Mouse (Mus musculus) layer of hippocampus, postnatal 14 days (tissue): Measurements from ENCODE around the gene Coro1c. TPM values are rescaled to one million over a fixed set of nuclear protein-coding genes. Genes with fewer than 3 reads are reported as not detected.

Experiments
- DNase-seq, 2 experiments: peaks; one replicate each; pipeline ENCODE4 v3.0.0; 2021 to 2022; ENCODE audit warnings: low spot score in 2 of 2, mixed read lengths in 1 of 2
- total RNA-seq, 2 experiments: library from RNA; stranded (reverse); gene quantifications; 2 replicates each; pipeline ENCODE4 v1.2.3; 2021

Gene Coro1c
- total RNA-seq, 2 experiments from 2014 or later: 87.9 to 94.2 TPM

GRCm38 (mm10) chr5:113861294-113861693 lies 47.3 kb downstream of the Coro1c start:
- no peak for DNase-seq

- no peak for DNase-seq
Observed at GRCm38 (mm10) chr5:113858971-113859370, 49.6 kb downstream of the Coro1c start.

DNA sequence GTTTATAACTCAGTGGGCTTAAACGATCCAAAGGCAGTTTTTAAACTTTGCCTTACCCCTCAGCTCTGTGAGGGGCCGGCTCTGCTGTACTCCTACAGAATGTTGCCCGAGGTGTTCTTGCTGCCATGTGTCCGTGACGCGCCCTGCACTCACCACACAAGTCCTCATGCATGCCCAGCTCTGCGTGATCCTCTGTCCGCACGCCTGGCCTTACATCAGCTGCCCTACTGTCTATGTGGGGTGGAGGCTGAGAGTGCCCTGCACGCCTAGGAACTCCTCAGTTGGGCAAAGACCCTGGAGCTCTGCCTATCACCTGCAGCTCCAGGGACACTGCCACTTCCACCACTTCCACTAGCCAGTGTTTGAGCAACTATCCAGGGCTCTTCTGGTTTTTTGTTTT lies 50.0 kb downstream of the Coro1c start:
- no peak for DNase-seq

DNA sequence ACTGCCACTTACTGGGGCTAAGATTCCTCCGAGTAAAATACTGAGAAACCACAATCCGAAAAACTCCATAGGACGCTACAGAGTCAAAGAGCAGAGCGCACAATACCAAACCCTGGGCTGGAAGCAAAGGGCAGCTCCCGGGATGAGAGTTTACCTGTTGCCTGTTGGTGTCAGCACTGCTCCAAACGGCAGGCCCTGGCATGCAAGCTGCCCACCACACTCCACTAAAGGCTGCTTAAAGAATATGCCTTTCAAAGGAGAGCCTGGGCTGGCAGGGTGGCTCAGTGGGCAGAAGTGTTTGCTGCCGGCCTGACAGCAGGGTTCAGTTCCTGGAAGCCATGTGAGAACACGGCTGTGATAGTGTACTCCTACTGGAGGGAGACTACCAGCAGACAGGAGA lies 50.9 kb downstream of the Coro1c start:
- DNase-seq: no peak

DNA sequence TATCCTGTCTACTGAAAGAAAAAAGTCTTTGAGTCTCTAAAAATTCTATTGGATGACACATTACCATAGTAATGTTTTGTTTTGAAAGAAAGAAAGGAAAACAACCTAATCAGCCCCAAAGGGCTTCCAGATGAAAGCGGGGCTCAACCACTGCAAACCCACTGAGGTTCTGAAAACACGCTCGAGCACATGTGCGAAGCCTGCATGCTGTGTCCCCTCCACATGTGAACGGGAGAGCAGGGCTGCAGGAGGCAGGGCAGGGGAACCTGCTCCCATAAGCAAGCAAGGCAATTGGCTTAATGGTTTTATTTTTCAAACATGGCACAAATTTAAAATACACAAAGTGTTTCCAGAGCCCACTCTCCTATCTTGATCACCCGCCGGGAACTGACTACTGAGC lies 51.9 kb downstream of the Coro1c start:
- no peak for DNase-seq

- DNase-seq: no peak
Observed at GRCm38 (mm10) chr5:113855696-113856095, 52.9 kb downstream of the Coro1c start.

GRCm38 (mm10) chr5:113855117-113855516 lies 53.4 kb downstream of the Coro1c start:
- DNase-seq: no peak

- peak; percentile 83 to 85 for DNase-seq
Observed at GRCm38 (mm10) chr5:113854494-113854893, 54.1 kb downstream of the Coro1c start.

- DNase-seq: no peak
Observed at GRCm38 (mm10) chr5:113853541-113853940, 55.0 kb downstream of the Coro1c start.

DNA sequence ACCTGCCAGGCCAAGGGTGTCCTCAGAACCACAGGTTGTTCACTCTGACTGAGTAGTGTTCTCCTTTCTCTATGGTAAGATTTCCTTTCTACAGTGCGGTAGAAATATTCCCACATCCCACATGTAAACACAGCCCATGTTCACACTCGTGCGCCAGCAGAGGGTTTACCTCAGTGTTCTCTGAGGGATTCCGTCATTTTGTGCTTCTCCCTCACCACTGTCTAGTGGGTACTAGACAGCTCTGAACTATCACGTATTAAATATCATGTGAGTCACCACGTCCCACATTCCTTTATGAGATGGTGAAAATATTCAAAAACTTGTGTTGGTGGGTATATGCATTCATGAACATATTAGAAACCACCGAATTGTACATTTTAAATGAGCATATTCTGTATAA lies 56.1 kb downstream of the Coro1c start:
- no peak for DNase-seq

GRCm38 (mm10) chr5:113850680-113851230 lies 57.8 kb downstream of the Coro1c start:
- no peak for DNase-seq

GRCm38 (mm10) chr5:113847636-113848035 lies 60.9 kb downstream of the Coro1c start:
- DNase-seq: no peak

GRCm38 (mm10) chr5:113846656-113847055 lies 61.9 kb downstream of the Coro1c start:
- DNase-seq: no peak

DNA sequence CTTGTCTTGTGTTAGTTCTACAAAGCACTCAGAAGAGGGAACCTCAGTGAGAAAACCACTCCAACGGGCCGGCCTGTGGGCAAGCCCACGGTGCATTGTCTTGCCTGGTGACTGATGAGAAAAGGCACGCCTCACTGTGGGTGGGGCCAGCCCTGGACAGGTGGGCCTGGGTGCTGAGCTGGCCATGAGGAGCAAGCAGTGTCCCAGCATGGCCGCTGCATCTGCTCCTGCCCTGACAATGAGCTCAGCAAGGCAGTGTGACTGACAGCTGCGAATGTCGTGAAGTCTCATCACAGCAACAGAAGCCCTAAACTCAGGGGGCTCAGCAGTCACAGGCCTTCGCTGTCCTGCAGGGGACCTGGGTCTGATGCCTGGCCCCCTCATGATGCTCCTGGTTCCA lies 62.9 kb downstream of the Coro1c start:
- no peak for DNase-seq

DNA sequence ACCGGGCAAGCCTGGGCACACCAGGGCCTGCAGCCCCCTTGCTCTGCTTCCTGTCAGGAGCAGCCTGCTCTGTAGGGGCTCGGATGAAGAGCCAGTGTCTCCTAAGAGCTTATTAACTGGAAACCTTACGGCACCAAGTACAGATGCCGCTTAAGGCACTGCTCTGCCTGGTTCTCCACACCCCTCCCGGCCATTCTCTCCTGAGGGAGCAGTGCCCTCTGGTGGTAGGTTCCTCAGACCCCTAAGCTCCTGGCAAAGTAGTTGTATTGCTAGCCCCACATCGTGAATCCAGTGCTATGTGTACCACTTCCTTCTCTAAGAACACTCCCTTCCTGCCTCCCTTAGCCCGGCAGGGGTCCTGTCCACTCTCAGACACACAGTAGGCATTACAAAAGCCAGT lies 63.8 kb downstream of the Coro1c start:
- peak; percentile 65 to 74 for DNase-seq

DNA sequence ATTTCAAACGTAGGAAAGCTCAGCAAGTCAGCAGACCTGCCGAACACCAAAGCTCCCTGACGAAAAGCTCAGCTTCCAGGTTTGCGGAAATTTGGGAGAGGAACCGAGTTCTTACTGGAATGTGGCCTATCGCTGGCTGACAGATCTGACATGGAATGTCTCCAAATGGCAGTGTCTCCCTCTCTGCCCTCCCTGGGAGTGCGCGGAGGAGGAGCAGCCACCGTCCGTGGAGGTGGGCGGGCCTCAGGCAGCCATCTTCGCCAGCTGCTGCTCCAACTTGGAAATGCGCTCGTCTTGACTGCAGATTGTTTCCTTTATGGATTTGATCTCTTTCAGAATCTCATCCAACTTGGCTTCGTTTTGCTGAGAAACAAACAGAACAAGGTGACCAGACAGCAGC lies 64.5 kb downstream of the Coro1c start:
- no peak for DNase-seq

- no peak for DNase-seq
Observed at GRCm38 (mm10) chr5:113842906-113843305, 65.7 kb downstream of the Coro1c start.

- DNase-seq: no peak
Observed at GRCm38 (mm10) chr5:113842244-113842643, 66.3 kb downstream of the Coro1c start.

- no peak for DNase-seq
Observed at GRCm38 (mm10) chr5:113841243-113842225, 67.0 kb downstream of the Coro1c start.

- no peak for DNase-seq
Observed at GRCm38 (mm10) chr5:113840443-113840842, 68.1 kb downstream of the Coro1c start.

GRCm38 (mm10) chr5:113836961-113837360 lies 71.6 kb downstream of the Coro1c start:
- DNase-seq: no peak

GRCm38 (mm10) chr5:113833316-113833947 lies 75.1 kb downstream of the Coro1c start:
- no peak for DNase-seq
